Mouse (Mus musculus) erythroid progenitor cell, adult 5-6 weeks (primary cell): ENCODE results near the gene Elk3. TPM values are rescaled to one million over a fixed set of nuclear protein-coding genes. Genes with fewer than 3 reads are reported as not detected.

Experiments
- ATAC-seq: replicated peaks from 2 replicates; pipeline ENCODE4 v1.8.0; 2016; ENCODE audit warnings: moderate number of reproducible peaks, mild to moderate bottlenecking, moderate TSS enrichment, inconsistent platforms; ENCODE audit not compliant: poor library complexity, low FRiP score, severe bottlenecking
- total RNA-seq, 2 experiments: library from RNA; stranded (forward) in 1 of 2; stranded (reverse) in 1 of 2; fragments of 150-400 nt in 1 of 2; fragments of 186-747, 209-891 nt in 1 of 2; gene quantifications; 2 replicates each; pipeline versions ENCODE4 v1.2.3 to v1.2.4; 2015 to 2017; ENCODE audit warnings: low replicate concordance in 2 of 2

Elk3 gene
- total RNA-seq, 2 experiments from 2014 or later: 3.9 to 5.0 TPM

DNA sequence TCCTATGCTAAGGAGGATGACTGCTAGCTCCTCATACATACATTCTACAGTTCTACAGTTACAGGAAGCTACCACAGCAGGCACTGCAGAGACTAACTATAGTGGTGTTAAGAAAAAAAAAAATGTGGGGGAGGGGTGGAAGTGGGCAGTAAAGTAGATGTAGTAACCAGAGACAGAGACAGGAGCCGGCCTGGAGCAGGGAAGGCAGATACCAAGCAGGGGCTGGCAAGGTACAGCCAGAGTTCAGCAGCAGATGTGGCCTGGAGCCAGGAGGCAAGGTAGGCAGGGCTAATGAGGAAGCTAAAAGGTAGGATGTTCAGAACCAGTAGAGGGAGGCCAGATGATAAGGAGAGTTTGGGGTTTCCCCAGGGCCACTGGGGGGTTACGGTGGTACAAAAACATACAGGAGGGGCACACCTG, 36.6 kb downstream of the Elk3 start:
- no peak for ATAC-seq

DNA sequence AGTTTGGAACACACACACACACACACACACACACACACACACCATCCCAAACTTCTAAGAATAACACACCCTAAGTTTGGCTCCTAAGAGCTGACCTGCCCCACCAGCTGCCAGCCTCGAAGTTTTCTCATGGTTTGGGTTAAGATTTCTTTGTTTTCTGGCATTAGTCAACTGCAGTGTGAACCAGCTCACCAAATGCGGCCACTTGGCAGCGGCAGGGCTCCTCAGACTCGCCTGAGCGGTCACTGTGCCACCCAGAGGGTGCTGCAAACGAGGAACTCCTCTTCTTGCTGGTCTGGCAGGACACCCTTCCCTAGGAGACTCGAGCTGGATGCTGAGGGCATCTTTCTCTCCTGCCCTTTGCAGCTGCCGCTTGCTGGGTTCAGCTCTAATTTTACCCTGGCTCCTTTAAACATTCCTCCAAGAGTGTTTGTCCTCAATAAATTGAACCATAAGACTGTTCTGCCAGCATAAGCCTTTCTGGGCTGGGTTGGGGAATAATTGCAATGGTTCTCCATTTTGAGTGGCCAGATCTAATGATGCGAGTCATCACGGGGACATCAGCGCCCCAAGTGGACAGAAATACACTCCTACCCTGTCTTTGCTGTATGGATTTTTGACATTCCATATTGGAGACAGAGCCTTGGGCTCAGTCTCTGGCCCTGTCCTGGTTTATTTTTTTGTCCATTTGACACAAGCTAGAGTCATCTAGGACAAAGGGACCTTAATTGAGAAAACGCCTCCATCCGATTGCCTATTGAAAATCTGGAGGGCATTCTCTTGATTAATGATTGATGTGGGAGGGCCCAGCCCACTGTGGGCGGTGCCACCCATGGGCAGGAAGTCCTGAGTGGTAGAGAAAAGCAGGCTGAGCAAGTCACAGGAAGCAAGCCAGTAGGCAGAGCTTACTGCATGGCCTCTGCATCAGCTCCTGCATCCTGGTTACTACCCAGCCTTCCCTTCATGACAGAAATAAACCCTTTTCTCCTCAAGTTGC, 37.7 kb downstream of the Elk3 start:
- ATAC-seq: no peak

DNA sequence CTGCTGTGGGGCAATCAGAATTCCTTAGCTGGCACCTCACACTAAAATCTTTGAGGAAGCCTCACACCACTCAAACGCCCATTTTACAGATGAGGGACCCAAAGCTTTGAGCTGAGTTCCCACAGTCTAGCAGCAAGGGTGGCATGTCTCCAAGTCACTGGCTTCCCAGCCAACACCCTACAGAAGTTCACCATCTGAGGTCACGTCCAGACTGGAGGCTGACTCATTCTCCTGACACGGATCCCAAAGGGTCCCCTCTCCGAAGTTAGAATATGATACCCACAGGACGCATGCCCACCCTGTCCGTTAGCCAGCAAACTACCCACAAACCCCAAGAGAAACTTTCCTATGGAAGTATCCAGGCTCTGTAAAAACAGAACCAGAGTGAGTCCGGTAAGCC, 39.1 kb downstream of the Elk3 start:
- no peak for ATAC-seq

DNA sequence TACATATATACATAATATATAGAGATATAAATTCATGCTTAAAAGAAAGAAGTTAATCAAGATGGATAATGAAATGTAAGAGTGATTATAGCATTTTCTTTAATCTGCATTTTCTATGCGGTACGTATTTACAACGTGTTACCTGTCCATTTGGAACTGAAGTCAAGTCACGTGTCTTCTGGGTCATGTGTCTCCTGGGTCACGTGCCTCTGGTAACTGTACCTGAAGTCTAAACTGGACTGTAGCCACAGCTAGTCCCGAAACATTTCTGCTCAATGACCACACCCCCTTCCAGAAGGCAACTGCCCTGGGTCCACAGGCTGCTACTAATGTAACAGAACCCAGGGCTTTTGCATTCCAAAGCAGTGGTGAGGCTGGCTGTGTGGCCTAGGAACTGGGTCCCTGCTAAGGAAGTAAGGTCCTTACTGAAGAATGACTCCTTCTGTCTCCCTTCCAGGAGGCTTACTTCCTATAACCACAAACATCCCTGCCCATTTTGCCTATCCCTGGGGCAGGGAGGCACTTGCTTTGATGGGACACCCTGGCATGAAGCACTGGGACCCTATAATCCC, 40.0 kb downstream of the Elk3 start:
- no peak for ATAC-seq

DNA sequence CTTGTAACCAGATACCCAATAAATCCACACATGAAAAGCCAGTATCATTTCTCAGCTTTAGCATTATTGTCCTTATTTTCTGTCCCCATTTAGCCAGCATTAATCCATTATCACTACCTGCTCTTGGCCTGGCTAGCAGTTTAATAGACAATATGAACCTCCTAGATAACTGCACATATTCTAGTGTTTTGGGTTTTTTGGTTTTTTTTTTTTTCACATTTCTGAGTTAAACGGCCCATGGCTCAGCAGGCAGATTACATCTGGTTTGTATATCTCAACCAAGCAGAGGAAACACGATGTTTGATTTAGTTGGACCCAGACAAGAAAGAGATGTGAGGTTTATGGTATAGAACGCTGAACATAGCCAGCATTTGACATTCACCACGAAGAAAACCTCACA, 41.2 kb downstream of the Elk3 start:
- no peak for ATAC-seq

DNA sequence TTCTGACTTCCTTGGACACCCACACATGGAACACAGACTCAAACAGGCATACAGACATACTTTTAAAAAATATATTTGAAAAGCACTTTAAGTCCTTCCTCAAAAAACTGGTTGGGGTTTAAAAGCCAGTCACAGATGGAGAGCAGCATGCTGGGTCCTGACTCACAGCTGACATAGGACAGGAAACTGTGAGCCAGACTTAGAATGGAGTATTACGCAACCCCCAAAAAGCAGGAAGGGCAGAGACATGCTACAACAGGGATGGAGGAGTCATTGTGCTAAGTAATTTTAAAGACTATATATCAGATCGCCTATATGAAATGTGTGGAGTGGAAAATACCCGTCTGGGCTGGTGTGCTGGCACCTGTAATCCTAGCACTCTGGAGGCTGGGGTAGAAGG, 42.6 kb downstream of the Elk3 start:
- no peak for ATAC-seq

DNA sequence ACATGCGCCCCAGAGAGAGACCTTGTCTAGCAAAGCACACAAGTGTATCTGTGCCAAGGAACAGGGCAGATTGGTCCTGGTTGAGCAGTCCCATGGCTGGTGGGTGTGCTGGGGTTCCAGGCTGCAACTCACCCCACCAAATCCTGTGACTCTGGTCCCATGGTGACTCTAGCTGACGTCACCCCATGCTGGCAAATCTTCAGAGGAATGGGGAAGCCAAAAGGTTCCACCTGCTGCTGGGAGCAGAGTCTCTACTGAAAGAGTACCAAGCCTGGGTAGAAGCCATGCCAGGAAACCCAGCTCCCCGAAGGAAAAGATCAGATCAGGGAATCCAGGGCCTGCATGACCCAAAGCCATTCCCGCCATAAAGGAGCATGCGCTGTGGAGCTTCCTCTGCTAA, 43.4 kb downstream of the Elk3 start:
- ATAC-seq: no peak

DNA sequence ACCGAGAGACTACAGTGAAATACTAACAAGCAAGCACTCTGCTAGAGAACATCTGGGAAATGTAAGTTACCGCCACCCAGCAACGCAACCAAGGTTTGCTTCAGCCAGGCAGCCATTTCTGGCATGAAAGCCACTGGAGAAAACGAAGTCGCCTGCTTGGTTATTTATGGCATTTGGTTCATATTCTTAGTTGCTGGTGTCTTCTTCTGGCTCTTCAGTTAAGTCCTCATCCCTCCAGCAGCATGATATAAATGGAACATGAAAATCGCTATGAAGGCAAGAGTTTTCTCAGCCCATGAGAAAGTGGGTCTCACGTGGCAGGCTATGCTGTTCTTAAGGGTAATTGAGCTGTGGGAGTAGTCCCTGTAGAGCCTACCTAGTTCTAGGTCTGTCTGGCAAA, 44.4 kb downstream of the Elk3 start:
- ATAC-seq: no peak

DNA sequence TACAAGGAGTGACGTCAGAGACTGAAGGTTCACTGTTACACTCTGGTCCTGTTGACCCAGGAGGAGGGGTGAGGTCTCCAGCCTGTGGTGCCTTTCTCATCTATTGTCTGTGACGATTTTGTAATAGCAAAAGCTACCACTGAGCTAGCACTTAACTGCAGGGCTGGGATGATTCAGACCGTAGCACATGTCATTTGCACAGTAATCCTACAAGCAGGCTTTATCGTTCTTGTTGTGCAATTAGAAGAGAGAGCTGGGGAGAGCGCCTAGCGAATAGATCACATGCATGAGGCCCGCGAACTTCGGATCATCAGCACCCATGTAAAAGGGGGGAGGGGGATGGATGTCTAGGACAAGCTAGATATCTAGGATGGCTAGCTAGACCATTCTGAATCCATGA, 45.1 kb downstream of the Elk3 start:
- no peak for ATAC-seq

DNA sequence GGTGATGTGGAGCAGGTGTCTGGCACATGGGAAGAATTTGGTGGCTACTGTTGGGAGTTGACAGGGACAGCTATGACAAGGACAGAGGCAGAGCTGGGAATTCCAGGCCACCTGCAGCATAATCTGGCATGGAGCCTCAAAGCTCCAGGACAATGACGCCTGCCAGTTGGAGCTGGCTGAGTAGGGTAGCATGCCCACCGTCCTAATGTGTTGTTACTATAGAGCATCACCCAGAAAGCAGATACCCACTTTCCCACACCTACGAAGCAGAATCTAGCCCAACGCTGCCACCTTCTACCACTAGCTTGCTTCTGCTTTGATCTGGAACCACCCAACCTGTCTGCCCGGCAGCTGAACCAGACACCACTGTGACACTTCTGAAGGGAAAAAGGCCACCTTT, 46.9 kb downstream of the Elk3 start:
- ATAC-seq: no peak

DNA sequence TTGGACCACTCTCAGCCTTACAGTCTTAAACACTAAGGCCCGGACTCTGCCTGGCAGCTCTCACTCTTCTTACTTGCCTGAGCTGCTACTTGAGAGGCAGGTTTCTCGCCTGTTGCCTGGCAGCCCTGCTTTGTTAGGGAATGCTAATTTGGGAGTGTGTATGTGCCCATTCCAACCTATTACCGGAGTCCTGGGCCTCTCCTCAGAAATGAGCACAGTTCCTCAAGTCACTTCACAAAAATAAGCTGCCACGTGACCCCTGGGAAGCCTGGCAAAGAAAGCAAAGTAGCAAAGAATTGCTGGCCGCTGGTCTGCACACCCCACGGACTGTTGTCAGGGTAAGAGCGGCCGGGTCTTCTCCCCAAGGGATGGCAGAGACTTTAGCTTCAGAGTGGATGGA, 47.5 kb downstream of the Elk3 start:
- ATAC-seq: no peak

DNA sequence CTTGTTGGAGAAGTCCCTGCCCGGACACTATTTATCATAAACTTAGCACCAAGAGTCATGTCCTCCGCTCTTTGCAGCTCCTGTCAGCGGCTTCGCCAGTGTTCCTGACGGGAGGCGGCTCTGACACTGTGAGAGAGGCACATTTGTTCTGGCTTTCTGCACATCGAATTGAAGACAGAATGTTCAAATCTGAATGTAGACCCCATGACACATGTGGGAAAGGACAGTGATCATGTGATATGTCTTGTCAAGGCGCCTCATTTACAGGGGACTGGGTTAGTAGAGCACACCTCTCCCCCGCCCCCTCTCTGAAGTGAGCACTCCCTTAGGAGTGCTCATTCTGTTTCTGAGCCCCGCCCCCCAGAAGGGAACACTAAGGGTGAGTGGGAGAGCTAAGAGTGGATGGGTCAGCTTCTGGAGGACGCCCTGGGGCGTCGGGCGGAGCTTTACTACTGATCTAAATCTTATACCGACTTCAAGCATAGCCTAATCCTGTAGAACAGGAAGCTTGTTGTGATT, 48.9 kb downstream of the Elk3 start:
- ATAC-seq: no peak

DNA sequence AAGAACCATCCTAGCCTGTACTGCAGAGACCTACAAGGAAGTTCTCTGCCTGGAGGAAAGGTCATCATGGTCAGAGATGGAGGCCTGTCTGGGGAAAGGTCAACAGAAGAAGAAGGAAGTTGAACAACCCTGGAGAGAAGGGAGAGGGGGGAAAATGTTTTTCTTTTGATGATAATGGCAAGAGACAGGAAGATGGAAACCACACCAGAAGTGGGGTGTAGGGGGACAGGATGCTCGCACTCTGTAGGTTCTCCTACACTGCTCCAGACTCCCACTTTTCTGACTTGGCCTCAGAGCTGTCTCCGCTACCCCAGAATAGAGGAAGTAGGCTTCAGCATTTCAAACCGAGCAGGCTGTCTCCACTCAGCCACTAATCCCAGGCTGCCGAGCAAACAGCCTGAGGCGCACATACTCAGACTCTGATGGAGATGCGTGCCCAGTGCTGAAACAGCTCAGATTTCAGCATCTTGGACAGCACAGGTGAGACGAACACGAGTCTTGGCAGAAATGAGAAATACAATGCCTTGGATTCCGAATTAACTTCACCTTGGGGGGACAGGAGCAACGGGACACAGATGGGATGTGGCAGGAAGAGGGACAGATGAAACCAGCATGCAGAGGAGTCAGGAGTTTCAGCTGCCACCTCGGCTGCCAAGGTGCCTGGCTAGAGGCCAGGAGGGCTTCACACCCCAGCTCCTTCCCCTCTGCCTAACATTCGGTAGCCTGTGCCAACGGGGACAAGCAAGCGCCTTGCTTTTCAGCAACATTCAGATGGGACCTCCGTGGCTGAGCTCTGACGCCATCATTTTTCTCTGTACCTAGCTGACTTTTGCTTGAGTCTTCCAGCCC, 49.6 kb downstream of the Elk3 start:
- ATAC-seq: no peak

DNA sequence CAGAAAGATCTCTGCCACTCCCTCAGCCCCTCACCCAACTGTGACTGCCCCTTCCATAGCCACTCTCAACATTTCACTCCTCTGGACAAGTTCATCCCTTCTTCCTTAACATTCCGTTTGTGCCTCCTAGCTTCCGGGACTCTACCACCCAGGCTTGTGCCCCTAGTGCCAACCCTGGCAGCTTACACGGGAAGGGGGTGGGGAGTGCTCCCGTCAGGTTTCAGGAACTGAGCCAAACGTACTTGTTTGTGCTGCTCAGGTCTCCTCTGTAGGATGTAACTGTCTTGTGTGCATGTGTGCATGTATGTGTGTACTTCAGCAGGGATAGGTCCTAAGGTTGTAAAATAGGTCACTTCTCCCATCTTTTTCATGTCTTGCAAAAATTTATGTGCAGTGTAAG, 51.1 kb downstream of the Elk3 start:
- no peak for ATAC-seq

DNA sequence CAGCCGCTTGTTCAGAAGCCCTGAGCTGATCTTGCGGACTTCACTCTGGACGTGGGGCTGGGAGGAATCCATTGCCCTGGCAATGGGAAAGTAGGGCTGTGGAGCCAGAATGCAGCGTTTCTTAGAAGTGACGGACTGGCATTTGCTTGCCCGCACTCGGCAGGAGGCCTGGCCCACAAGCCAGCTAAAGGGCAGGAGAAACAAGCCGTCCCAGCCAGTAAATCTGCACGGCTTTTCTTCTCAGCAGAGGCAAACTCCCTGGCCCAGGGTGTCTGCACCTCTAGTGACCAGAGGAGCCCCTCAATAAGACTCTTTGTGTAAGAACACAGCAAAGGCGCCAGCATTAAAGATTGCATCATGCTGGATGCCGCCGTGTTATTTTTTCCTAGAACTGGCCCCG, 55.6 kb downstream of the Elk3 start:
- no peak for ATAC-seq

DNA sequence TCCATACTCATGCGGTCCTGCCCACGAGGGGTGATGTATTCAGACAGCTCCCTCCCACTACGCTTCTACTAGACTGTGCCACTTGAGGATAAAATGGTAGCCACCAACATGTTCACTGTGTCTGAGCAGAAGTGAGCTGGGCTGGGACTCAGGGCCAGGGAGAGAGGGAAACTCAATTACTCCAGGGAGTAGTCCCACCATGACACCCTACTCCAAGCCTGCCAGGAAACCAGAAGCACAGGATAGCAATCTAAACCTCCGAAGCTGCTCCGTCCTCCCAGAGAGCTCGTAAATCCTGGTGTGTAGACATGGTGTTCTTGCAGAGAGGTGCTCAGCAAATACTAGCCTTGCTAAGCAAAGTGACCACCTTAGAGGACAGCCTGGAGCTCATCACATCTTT, 57.8 kb downstream of the Elk3 start:
- ATAC-seq: no peak

DNA sequence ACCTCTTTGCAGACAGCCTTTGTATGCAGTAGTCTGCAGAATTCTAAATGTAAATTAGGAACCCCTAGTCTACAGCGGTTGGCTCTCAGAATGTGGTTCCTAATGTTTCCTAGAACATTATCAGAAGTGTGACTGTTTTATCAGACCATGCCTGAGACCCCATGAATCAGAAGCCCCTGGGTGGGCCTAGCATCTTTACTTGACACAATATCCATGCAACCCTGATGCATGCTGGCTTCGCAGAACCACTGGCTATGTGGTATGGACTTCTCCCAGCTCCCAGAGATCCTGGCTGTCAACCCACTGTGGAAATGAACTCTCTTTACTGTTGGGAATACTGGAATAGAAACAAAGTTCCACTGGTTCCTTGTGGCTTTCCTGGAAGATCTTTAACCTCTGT, 58.3 kb downstream of the Elk3 start:
- no peak for ATAC-seq

DNA sequence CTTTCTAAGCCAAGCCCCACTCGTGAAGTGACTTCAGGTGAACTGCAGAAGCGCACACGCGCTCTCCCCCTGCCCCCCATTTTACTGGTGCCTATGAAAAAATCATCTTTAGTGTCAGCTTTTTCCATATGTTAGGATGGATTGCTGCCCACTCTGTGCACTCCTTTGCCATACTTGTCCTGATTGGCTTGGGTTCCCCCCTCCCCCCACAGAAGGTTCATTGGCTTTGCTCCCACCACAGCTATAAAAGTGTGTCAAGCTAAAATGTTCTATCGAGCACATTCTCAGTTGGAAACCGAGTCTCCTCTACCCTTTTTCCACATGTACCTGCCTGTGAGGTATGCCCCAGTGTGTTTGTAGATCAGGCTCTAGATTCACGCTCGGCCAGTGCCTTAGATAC, 59.5 kb downstream of the Elk3 start:
- no peak for ATAC-seq

DNA sequence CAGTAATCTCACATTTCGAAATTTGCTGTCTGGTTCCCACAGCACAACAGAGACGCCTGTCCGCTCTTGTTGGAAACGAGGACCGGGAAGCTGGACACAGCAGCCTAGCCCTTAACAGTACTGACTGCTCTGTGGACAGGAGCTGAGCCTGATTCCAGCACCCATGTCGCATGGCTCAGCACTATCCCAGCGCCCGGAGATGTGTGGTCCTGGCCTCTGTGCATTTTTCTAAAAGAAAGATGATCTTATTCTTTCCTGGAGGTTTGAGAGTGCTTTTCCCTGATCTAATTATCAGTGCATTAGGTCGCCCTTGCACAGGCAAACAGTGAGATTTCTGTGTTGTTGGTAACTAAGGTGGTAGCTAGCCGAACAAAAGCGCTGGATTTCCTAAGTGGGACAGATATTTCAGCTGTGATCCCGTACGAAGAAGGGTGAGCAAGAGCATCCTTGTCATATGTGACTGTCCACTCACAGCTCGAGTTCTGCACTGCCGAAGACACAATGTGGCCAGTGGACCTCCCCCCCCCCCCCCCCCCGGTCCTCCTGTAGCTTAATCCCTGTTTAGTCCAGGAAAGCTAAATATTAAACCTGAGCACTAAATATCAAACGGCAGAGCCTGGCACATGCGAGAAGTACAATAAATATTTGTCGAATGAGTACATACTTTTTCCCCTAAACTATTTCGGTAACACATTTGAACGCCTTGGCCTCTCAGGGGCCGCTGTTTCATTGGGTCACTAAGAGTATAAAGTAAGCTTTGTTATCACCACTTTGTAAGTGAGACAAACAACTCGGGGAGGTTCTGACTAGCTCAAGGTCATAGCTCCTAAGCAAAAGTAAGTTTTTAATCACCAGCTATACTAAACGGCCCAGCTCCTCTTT, 60.3 kb downstream of the Elk3 start:
- no peak for ATAC-seq
